Mouse (Mus musculus) Muller cell, postnatal 12 days (primary cell): ENCODE results near the gene Mast1.
A peak's percentile ranks its signal among the peaks of the same experiment; 100 is the strongest.

ENCODE experiments used
- DNase-seq: peaks from one replicate; pipeline ENCODE4 v3.0.0-alpha.2; 2015; ENCODE audit errors: inconsistent ontology term

Gene Mast1

GRCm38 (mm10) chr8:84873016-84873415 lies 64.1 kb downstream of the Mast1 start:
- no peak for DNase-seq

GRCm38 (mm10) chr8:84872309-84872965 lies 64.7 kb downstream of the Mast1 start:
- peak; percentile 10 for DNase-seq

GRCm38 (mm10) chr8:84871376-84872308 lies 65.5 kb downstream of the Mast1 start, which contains the start of gene Syce2:
Gene Syce2 (plus strand): TSS chr8:84872111.
- DNase-seq: peak; percentile 66
